ENCODE assay signal across 25 mouse cellular contexts in genomic region chr14:29023246-29023645, GRCm38 (mm10). TPM values are rescaled to one million over a fixed set of nuclear protein-coding genes. Genes with fewer than 3 reads are reported as not detected.
DNase-seq lines count a peak whose midpoint lies in the region; ATAC-seq lines count a peak whose summit lies in the region.
"Had no signal": no experiment of that assay in that cellular context is flagged by ENCODE, and none has a peak within 500 bp of the region (broad histone marks: within the 10 kb centered on the region; RNA-seq: fewer than 3 reads in every experiment).

No protein-coding gene starts in this region.

- 87% methylated on average over 4 of the region's 4 CpGs for WGBS in heart, embryonic 11.5 days (ENCODE audit: insufficient replicate concordance)
- WGBS in midbrain, embryonic 10.5 days = 93% methylated on average over 4 of the region's 4 CpGs
- WGBS in midbrain, embryonic 11.5 days = 92% methylated on average over 4 of the region's 4 CpGs

- H3K36me3 ChIP-seq in heart, embryonic 11.5 days (ENCODE audit: control insufficient read depth, insufficient read depth, low read length) = no peaks in the 10 kb centered on the region
- H3K36me3 ChIP-seq in midbrain, embryonic 10.5 days = peaks cover 46% of the 10 kb centered on the region
- H3K36me3 ChIP-seq in midbrain, embryonic 11.5 days (ENCODE audit: control insufficient read depth, insufficient read depth, low read length) = no peaks in the 10 kb centered on the region
- H3K36me3 ChIP-seq: hindbrain, embryonic 10.5 days; intestine, embryonic 15.5 days; kidney, embryonic 15.5 days had no signal

- no peaks in the 10 kb centered on the region for H3K27me3 ChIP-seq in heart, embryonic 11.5 days (ENCODE audit: control insufficient read depth, insufficient read depth, low read length)
- H3K27me3 ChIP-seq in midbrain, embryonic 10.5 days (ENCODE audit: low read depth, poor library complexity, severe bottlenecking) = peaks cover 5% of the 10 kb centered on the region; the same call in 1 of the 2 replicates
- H3K27me3 ChIP-seq in midbrain, embryonic 11.5 days (ENCODE audit: control insufficient read depth, insufficient read depth, low read length) = no peaks in the 10 kb centered on the region
- H3K27me3 ChIP-seq: intestine, embryonic 15.5 days; kidney, embryonic 15.5 days had no signal

- peak; percentile 15 to 25 for DNase-seq in cerebellum, postnatal 10 days
- DNase-seq in heart, adult 11 months = peak; percentile 97
- DNase-seq in midbrain, embryonic 10.5 days (ENCODE audit: low spot score) = no peak
- no peak for DNase-seq in midbrain, embryonic 11.5 days (ENCODE audit: low spot score, missing footprints)
- DNase-seq in heart, postnatal 4 days = peak; percentile 34
- DNase-seq in kidney, adult 9 months = no peak
- DNase-seq: adrenal gland, adult 8-10 months; adrenal gland, postnatal 36 days; cerebellum, adult 11 months; cerebellum, adult 8-10 months; cerebellum, postnatal 25 days; forebrain, postnatal 0 days; gastrocnemius, postnatal 10 days; kidney, adult 18-20 months had no signal

- H3K27ac ChIP-seq in heart, embryonic 11.5 days (ENCODE audit: low read depth, low read length) = no peak overlapping the region
- H3K27ac ChIP-seq in midbrain, embryonic 10.5 days (replicated peaks) = no peak overlapping the region
- no peak overlapping the region for H3K27ac ChIP-seq in midbrain, embryonic 11.5 days (ENCODE audit: low read depth, low read length)
- H3K27ac ChIP-seq: forebrain, embryonic 13.5 days; hindbrain, embryonic 10.5 days; hindbrain, embryonic 14.5 days; intestine, embryonic 15.5 days; kidney, embryonic 15.5 days had no signal

- H3K9me3 ChIP-seq in heart, embryonic 11.5 days (replicated peaks; ENCODE audit: control insufficient read depth, low read length) = no peaks in the 10 kb centered on the region
- H3K9me3 ChIP-seq in midbrain, embryonic 10.5 days (replicated peaks) = no peaks in the 10 kb centered on the region
- H3K9me3 ChIP-seq in midbrain, embryonic 11.5 days (ENCODE audit: control insufficient read depth, low read length) = no peaks in the 10 kb centered on the region
- H3K9me3 ChIP-seq: forebrain, embryonic 13.5 days; hindbrain, embryonic 10.5 days; intestine, embryonic 15.5 days; kidney, embryonic 15.5 days had no signal

- no peak for ATAC-seq in cerebellum, adult (ENCODE audit: insufficient number of reproducible peaks, low FRiP score, low TSS enrichment)
- ATAC-seq in heart, embryonic 11.5 days (replicated peaks; ENCODE audit: insufficient number of reproducible peaks, low FRiP score, low TSS enrichment) = no peak
- no peak for ATAC-seq in midbrain, embryonic 11.5 days (ENCODE audit: low FRiP score)
- ATAC-seq: forebrain, embryonic 13.5 days; forebrain, postnatal 0 days; intestine, embryonic 15.5 days had no signal

- H3K4me2 ChIP-seq in heart, embryonic 11.5 days = no peak overlapping the region
- H3K4me2 ChIP-seq in midbrain, embryonic 11.5 days = no peak overlapping the region
- H3K4me2 ChIP-seq: forebrain, embryonic 13.5 days; hindbrain, embryonic 14.5 days; intestine, embryonic 15.5 days; kidney, embryonic 15.5 days had no signal

- H3K4me3 ChIP-seq in heart, embryonic 11.5 days (ENCODE audit: low read depth, low read length) = no peak overlapping the region
- 0 out of 2 replicates have a peak overlapping the region, but pooled peaks have one; percentile 5 for H3K4me3 ChIP-seq in midbrain, embryonic 10.5 days
- no peak overlapping the region for H3K4me3 ChIP-seq in midbrain, embryonic 11.5 days (ENCODE audit: low read depth, low read length)
- H3K4me3 ChIP-seq: forebrain, embryonic 13.5 days; hindbrain, embryonic 10.5 days; intestine, embryonic 15.5 days; kidney, embryonic 15.5 days had no signal

- H3K9ac ChIP-seq in heart, embryonic 11.5 days (ENCODE audit: low read depth, low read length) = no peak overlapping the region
- H3K9ac ChIP-seq in midbrain, embryonic 11.5 days (ENCODE audit: low read length) = no peak overlapping the region
- H3K9ac ChIP-seq: forebrain, embryonic 13.5 days; forebrain, postnatal 0 days; hindbrain, embryonic 14.5 days; intestine, embryonic 15.5 days; kidney, embryonic 15.5 days had no signal

- H3K4me1 ChIP-seq in heart, embryonic 11.5 days (ENCODE audit: control insufficient read depth, insufficient read depth, low read length) = no peaks in the 10 kb centered on the region
- peaks cover 56% of the 10 kb centered on the region for H3K4me1 ChIP-seq in midbrain, embryonic 10.5 days
- H3K4me1 ChIP-seq in midbrain, embryonic 11.5 days (ENCODE audit: control insufficient read depth, insufficient read depth, low read length) = peaks cover 10% of the 10 kb centered on the region
- H3K4me1 ChIP-seq: intestine, embryonic 15.5 days had no signal

RNA-seq across cellular contexts. Expression of gene Lrtm1, which starts 5.2 kb away (rescaled TPM):
- polyA plus RNA-seq in heart, embryonic 11.5 days (2014; fragmentation: Nextera tagmentation; extraction: Ambion mirVana) = 0.80 and 0.92 TPM in 2 replicates
- 17.5 and 27.2 TPM in 2 replicates for polyA plus RNA-seq in midbrain, embryonic 10.5 days (2016; fragmentation: Nextera tagmentation; extraction: Ambion mirVana)
- 5.8 and 6.2 TPM in 2 replicates for polyA plus RNA-seq in midbrain, embryonic 11.5 days (2014; fragmentation: Nextera tagmentation; extraction: Ambion mirVana)
- total RNA-seq in heart, postnatal 4 days (2021) = 10 to 100 TPM; 57.1 to 61.9 TPM
- total RNA-seq: adrenal gland, postnatal 36 days; forebrain, postnatal 0 days; granulocyte monocyte progenitor cell, adult 5-6 weeks; MEL had no signal
- polyA plus RNA-seq: C2C12; cortical plate, adult 2 months; intestine, embryonic 15.5 days had no signal

Comparison
In these comparisons a context has a peak if more than half of its experiments do, and no peak if none do; other contexts are left out.
1. DNase-seq: peak in cerebellum, postnatal 10 days (2 of 2), heart, adult 11 months (single experiment) and heart, postnatal 4 days (single experiment); none in midbrain, embryonic 10.5 days (single experiment), midbrain, embryonic 11.5 days (single experiment) and kidney, adult 9 months (single experiment).